Mouse (Mus musculus) thymus, adult 2 months (tissue): ENCODE results near the gene Snapc3. TPM values are rescaled to one million over a fixed set of nuclear protein-coding genes. Genes with fewer than 3 reads are reported as not detected.

Experiments used
- DNase-seq: peaks from one replicate; pipeline ENCODE4 v3.0.0; 2021
- H3K27ac ChIP-seq: fragments of 200-500 bp; 2 replicates; pipeline ENCODE4 v1.5.1; 2012; ENCODE audit warnings: low read length, control low read depth; ENCODE audit not compliant: control insufficient read depth, insufficient read depth
- H3K27me3 ChIP-seq: fragments of 200-500 bp; 2 replicates; pipeline ENCODE4 v1.6.1; 2012; ENCODE audit warnings: mild to moderate bottlenecking, low read length, moderate library complexity, mixed read lengths; ENCODE audit not compliant: control insufficient read depth, insufficient read depth
- H3K36me3 ChIP-seq: fragments of 200-500 bp; 2 replicates; pipeline ENCODE4 v1.6.1; 2012; ENCODE audit warnings: mild to moderate bottlenecking, low read length, moderate library complexity; ENCODE audit not compliant: control insufficient read depth, insufficient read depth
- H3K4me1 ChIP-seq: fragments of 200-500 bp; replicated peaks from 2 replicates; pipeline ENCODE4 v1.6.1; 2012; ENCODE audit warnings: low read length; ENCODE audit not compliant: control insufficient read depth, insufficient read depth
- H3K4me3 ChIP-seq: fragments of 200-500 bp; 2 replicates; pipeline ENCODE4 v1.5.1; 2012; ENCODE audit warnings: mild to moderate bottlenecking, low read length, control low read depth, moderate library complexity; ENCODE audit not compliant: control insufficient read depth, insufficient read depth
- CTCF ChIP-seq: fragments of 200-500 bp; IDR thresholded peaks from 2 replicates; pipeline ENCODE4 v1.5.1; 2012; ENCODE audit warnings: mild to moderate bottlenecking, control low read depth, low read length, moderate library complexity, borderline replicate concordance; ENCODE audit not compliant: control insufficient read depth, poor library complexity, insufficient read depth; ENCODE audit errors: extremely low read depth
- POLR2A ChIP-seq: fragments of 200-500 bp; IDR thresholded peaks from 2 replicates; pipeline ENCODE4 v1.6.1; 2012; ENCODE audit warnings: mild to moderate bottlenecking, low read length, control low read depth, moderate library complexity; ENCODE audit not compliant: control insufficient read depth, poor library complexity, insufficient read depth; ENCODE audit errors: extremely low read depth
- WGBS: fragments of 180-500 bp; shearing (Covaris S2); methylation state at CpG from one replicate; pipeline ENCODE4 v1.1.7; 2018; 5-methylcytosine and 5-hydroxymethylcytosine counted together
- polyA plus RNA-seq: library from polyadenylated mRNA; depleted of rRNA; stranded (reverse); fragments of >200 nt; gene quantifications from 2 replicates; pipeline ENCODE4 v1.2.3, GENCODE M21; 2012; rRNA removed

Gene Snapc3
- polyA plus RNA-seq, result 44.1 and 50.6 TPM in 2 replicates

GRCm38 (mm10) chr4:83417160-83417819, at the start of gene Snapc3:
Gene Snapc3 (plus strand): TSS chr4:83417724.
- peak within 1 kb of the TSS; percentile 69 for H3K4me3 ChIP-seq
- TF ChIP-seq CTCF (no peak), POLR2A (peak; percentile 77; the same call in 1 of the 2 replicates)
- under 1% methylated on average over 41 of the region's 41 CpGs for WGBS
- peak; percentile 94 for DNase-seq
- H3K27ac ChIP-seq, result no peak within 1 kb of the TSS
- no peaks in the 10 kb centered on the region for H3K36me3 ChIP-seq
- H3K27me3 ChIP-seq, result no peaks in the 10 kb centered on the region
- no peaks in the 10 kb centered on the region for H3K4me1 ChIP-seq

GRCm38 (mm10) chr4:83373381-83373780, 44.1 kb upstream of the Snapc3 start:
- Histone ChIP-seq H3K4me1 (no peaks in the 10 kb centered on the region), H3K4me3 (no peak overlapping the region), H3K36me3 (no peaks in the 10 kb centered on the region), H3K27ac (no peak overlapping the region), H3K27me3 (no peaks in the 10 kb centered on the region)
- no peak for TF ChIP-seq CTCF
- no peak for TF ChIP-seq POLR2A
- WGBS, result 84% methylated on average over 4 of the region's 4 CpGs
- no peak for DNase-seq

- Histone ChIP-seq H3K36me3 (no peaks in the 10 kb centered on the region), H3K27ac (no peak overlapping the region), H3K4me3 (no peak overlapping the region), H3K27me3 (no peaks in the 10 kb centered on the region), H3K4me1 (no peaks in the 10 kb centered on the region)
- DNase-seq, result no peak
- TF ChIP-seq POLR2A (no peak), CTCF (no peak)
- 80% methylated on average over 6 of the region's 6 CpGs for WGBS
Observed at GRCm38 (mm10) chr4:83375650-83376049, 41.9 kb upstream of the Snapc3 start.

- Histone ChIP-seq H3K4me3 (no peak overlapping the region), H3K4me1 (no peaks in the 10 kb centered on the region), H3K27ac (no peak overlapping the region), H3K27me3 (no peaks in the 10 kb centered on the region), H3K36me3 (no peaks in the 10 kb centered on the region)
- WGBS, result 56% methylated on average over 7 of the region's 7 CpGs
- TF ChIP-seq CTCF, result no peak
- no peak for TF ChIP-seq POLR2A
- no peak for DNase-seq
Observed at GRCm38 (mm10) chr4:83376461-83377015, 41.0 kb upstream of the Snapc3 start.

- H3K36me3 ChIP-seq, result no peaks in the 10 kb centered on the region
- no peaks in the 10 kb centered on the region for H3K4me1 ChIP-seq
- H3K27ac ChIP-seq, result no peak overlapping the region
- DNase-seq, result no peak
- no peak overlapping the region for H3K4me3 ChIP-seq
- TF ChIP-seq CTCF (no peak), POLR2A (no peak)
- no peaks in the 10 kb centered on the region for H3K27me3 ChIP-seq
Observed at GRCm38 (mm10) chr4:83379036-83379435, 38.5 kb upstream of the Snapc3 start.

- H3K27ac ChIP-seq, result no peak overlapping the region
- TF ChIP-seq POLR2A (no peak), CTCF (no peak)
- 90% methylated on average over 6 of the region's 6 CpGs for WGBS
Observed at GRCm38 (mm10) chr4:83379746-83380145, 37.8 kb upstream of the Snapc3 start.

More at GRCm38 (mm10) chr4:83379746-83380145, 37.8 kb upstream of the Snapc3 start:
- H3K27me3 ChIP-seq, result no peaks in the 10 kb centered on the region
- no peak overlapping the region for H3K4me3 ChIP-seq
- no peak for DNase-seq
- H3K36me3 ChIP-seq, result no peaks in the 10 kb centered on the region
- no peaks in the 10 kb centered on the region for H3K4me1 ChIP-seq
